Mouse (Mus musculus) myocyte (in vitro differentiated cells): ENCODE data around the gene Sarm1. TPM values are rescaled to one million over a fixed set of nuclear protein-coding genes. Genes with fewer than 3 reads are reported as not detected.

Experiments
- H3K27me3 ChIP-seq: one replicate; pipeline ENCODE4 v1.6.1; 2011; ENCODE audit not compliant: control insufficient read depth, insufficient read depth, insufficient read length
- H3K36me3 ChIP-seq: one replicate; pipeline ENCODE4 v1.6.1; 2011; ENCODE audit not compliant: control insufficient read depth, insufficient read depth
- H3K4me2 ChIP-seq: one replicate; pipeline ENCODE4 v1.6.1; 2011; ENCODE audit warnings: low read depth, control low read depth
- H3K4me3 ChIP-seq: one replicate; pipeline ENCODE4 v1.5.1; 2011; ENCODE audit warnings: mild to moderate bottlenecking, control low read depth, moderate library complexity
- H3K79me2 ChIP-seq: one replicate; pipeline ENCODE4 v1.6.1; 2011; ENCODE audit not compliant: control insufficient read depth, insufficient read depth
- H3ac ChIP-seq: one replicate; pipeline ENCODE4 v1.6.1; 2011; ENCODE audit not compliant: control insufficient read depth, insufficient read length
- CEBPB ChIP-seq: IDR thresholded peaks from 2 replicates; pipeline ENCODE4 v1.6.1; 2011; ENCODE audit warnings: mild to moderate bottlenecking, moderate library complexity; ENCODE audit not compliant: poor library complexity, insufficient read depth, severe bottlenecking
- E2F4 ChIP-seq: IDR thresholded peaks from one replicate; pipeline ENCODE4 v1.6.1; 2011; ENCODE audit warnings: mild to moderate bottlenecking, control low read depth, moderate library complexity; ENCODE audit not compliant: insufficient read depth
- MAX ChIP-seq: IDR thresholded peaks from one replicate; pipeline ENCODE4 v1.6.1; 2011; ENCODE audit warnings: low read depth, mild to moderate bottlenecking, control low read depth
- MYOD1 ChIP-seq, 3 experiments: IDR thresholded peaks; one replicate each; pipeline ENCODE4 v1.6.1; 2011; ENCODE audit warnings: control low read depth in 2 of 3, low read depth in 2 of 3, mild to moderate bottlenecking in 2 of 3, moderate library complexity in 1 of 3; ENCODE audit not compliant: insufficient read length in 2 of 3, control insufficient read depth in 1 of 3
- MYOG ChIP-seq, 3 experiments: IDR thresholded peaks; one replicate each; pipeline ENCODE4 v1.6.1; 2011; ENCODE audit warnings: control low read depth in 2 of 3, low read depth in 2 of 3, mild to moderate bottlenecking in 2 of 3; ENCODE audit not compliant: insufficient read length in 2 of 3, control insufficient read depth in 1 of 3, insufficient read depth in 1 of 3
- POLR2A ChIP-seq: IDR thresholded peaks from one replicate; pipeline ENCODE4 v1.6.1; 2011; ENCODE audit warnings: low read depth, mild to moderate bottlenecking, control low read depth, moderate library complexity; ENCODE audit not compliant: insufficient read length
- POLR2AphosphoS2 ChIP-seq: IDR thresholded peaks from one replicate; pipeline ENCODE4 v1.6.1; 2011; ENCODE audit warnings: low read depth, control low read depth; ENCODE audit not compliant: insufficient read length
- REST ChIP-seq: IDR thresholded peaks from one replicate; pipeline ENCODE4 v1.6.1; 2011; ENCODE audit warnings: mild to moderate bottlenecking, control low read depth, moderate library complexity; ENCODE audit not compliant: insufficient read depth, insufficient read length
- SRF ChIP-seq: IDR thresholded peaks from one replicate; pipeline ENCODE4 v1.6.1; 2011; ENCODE audit warnings: low read depth; ENCODE audit not compliant: control insufficient read depth, insufficient read length
- TCF12 ChIP-seq: IDR thresholded peaks from one replicate; pipeline ENCODE4 v1.6.1; 2011; ENCODE audit warnings: mild to moderate bottlenecking, control low read depth; ENCODE audit not compliant: poor library complexity, insufficient read depth, severe bottlenecking
- TCF3 ChIP-seq: IDR thresholded peaks from one replicate; pipeline ENCODE4 v1.6.1; 2011; ENCODE audit warnings: low read depth, control low read depth; ENCODE audit not compliant: insufficient read length
- USF1 ChIP-seq: IDR thresholded peaks from one replicate; pipeline ENCODE4 v1.6.1; 2011; ENCODE audit warnings: low read depth, mild to moderate bottlenecking, control low read depth, moderate library complexity
- polyA plus RNA-seq: library from polyadenylated mRNA; unstranded; fragments of >200 nt; fragmentation: generic; extraction: Trizol; gene quantifications from one replicate; pipeline ENCODE4 v1.2.1, GENCODE M21; 2012; ENCODE audit warnings: missing spikeins

Sarm1 gene
- polyA plus RNA-seq, 1 experiment, result 0.17 TPM

DNA sequence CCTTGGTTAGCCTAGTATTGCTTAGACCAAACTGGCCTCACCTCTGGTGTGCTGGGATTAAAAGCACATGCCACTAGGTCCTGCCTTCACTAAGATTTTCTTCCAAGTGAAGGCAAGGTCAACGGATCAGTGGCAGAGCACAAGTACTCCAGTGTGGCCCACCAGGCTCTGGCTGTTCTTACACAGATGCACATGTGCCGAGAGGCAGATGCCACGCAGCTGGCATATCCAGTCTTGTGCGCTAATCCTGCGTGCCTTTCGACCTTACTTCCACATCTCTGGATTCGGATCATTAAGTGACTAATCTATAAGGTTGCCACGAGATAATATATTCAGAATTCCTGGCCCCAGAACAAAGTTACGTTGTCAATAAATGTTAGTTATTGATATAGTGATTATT is 32.4 kb downstream of the Sarm1 start:
- Histone ChIP-seq H3K27me3 (no peaks in the 10 kb centered on the region), H3ac (peak overlapping the region; percentile 75), H3K36me3 (no peaks in the 10 kb centered on the region), H3K79me2 (no peaks in the 10 kb centered on the region), H3K4me2 (peak overlapping the region; percentile 90), H3K4me3 (peak overlapping the region; percentile 54)
- TF ChIP-seq MYOD1 (IDR thresholded peaks at IDR 0.05; ENCODE audit: control insufficient read depth in 1 of 3, insufficient read length in 2 of 3, low read depth in 2 of 3) (no peak), POLR2A (no peak), USF1 (no peak), MAX (no peak), REST (no peak), TCF3 (no peak), SRF (no peak), TCF12 (no peak), POLR2AphosphoS2 (no peak), CEBPB (no peak), E2F4 (no peak), MYOG (IDR thresholded peaks at IDR 0.05; ENCODE audit: control insufficient read depth in 1 of 3, insufficient read depth in 1 of 3, insufficient read length in 2 of 3, low read depth in 2 of 3) (no peak)

DNA sequence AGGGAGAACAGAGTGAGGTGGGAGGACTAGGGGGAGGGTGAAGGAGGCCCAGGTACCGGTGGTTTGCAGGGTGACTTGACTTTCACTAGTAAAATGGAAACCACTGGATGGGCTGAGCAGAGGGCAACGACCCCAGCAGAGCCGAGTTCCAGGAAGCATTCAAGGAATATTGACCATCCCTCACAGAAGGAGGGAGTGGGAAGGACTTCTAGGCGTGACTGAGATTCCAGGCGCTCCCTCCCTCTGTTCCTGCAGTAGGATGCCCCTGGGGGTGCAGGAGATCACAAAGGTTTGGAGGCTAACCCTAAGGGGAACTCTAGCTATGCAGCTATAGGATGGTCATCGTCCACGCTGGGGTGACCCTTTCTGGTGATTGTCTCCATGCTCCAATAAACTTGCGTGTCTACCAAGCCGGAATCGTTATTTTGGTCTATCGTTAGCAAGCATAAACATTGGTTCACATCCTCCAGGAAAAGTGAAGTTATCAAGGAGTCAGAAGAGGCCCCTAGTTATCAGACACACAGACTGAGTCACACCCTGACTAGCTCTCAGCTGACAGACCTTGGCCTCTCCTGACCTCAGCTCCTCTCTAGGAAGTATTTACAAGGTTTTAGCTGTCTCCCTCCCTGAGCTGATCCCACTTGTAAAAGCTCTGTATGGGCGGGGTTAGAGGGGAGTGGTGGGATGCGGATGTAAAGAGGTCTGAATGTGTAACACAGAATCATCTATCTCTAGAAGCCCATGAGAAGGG is 34.1 kb downstream of the Sarm1 start:
- Histone ChIP-seq H3K36me3 (no peaks in the 10 kb centered on the region), H3K27me3 (peaks cover 6% of the 10 kb centered on the region), H3ac (no peak overlapping the region), H3K79me2 (no peaks in the 10 kb centered on the region), H3K4me3 (no peak overlapping the region), H3K4me2 (no peak overlapping the region)
- TF ChIP-seq REST, result no peak
- TF ChIP-seq MYOG (IDR thresholded peaks at IDR 0.05; ENCODE audit: control insufficient read depth in 1 of 3, insufficient read depth in 1 of 3, insufficient read length in 2 of 3, low read depth in 2 of 3), result no peak
- TF ChIP-seq USF1, result no peak
- TF ChIP-seq MYOD1 (IDR thresholded peaks at IDR 0.05; ENCODE audit: control insufficient read depth in 1 of 3, insufficient read length in 2 of 3, low read depth in 2 of 3), result no peak
- TF ChIP-seq SRF, result no peak
- TF ChIP-seq TCF3, result no peak
- TF ChIP-seq TCF12, result no peak
- no peak for TF ChIP-seq POLR2A

DNA sequence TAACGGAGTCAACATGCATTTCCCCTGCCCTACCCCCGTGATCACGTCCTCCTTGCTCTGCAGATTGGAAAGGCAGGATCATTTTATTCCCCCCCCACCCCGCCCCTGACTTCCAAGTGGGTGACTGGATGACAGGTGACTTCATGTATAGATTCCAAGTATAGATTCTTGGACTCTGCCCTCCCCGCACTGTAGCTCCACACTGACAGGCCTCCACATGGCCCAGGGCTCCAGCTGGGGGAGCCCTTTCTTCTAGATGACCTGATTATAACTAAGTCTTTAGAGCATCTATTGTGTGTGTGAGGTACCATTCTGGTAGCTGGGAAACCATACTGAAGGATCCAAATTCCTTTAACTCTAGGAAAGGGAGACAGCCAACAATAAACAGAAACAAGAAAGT is 34.9 kb downstream of the Sarm1 start:
- Histone ChIP-seq H3ac (no peak overlapping the region), H3K4me3 (no peak overlapping the region), H3K27me3 (peaks cover 6% of the 10 kb centered on the region), H3K79me2 (no peaks in the 10 kb centered on the region), H3K4me2 (no peak overlapping the region), H3K36me3 (no peaks in the 10 kb centered on the region)
- TF ChIP-seq SRF (no peak), MYOD1 (IDR thresholded peaks at IDR 0.05; ENCODE audit: control insufficient read depth in 1 of 3, insufficient read length in 2 of 3, low read depth in 2 of 3) (no peak), POLR2AphosphoS2 (no peak), TCF3 (no peak), USF1 (no peak), MAX (no peak), REST (no peak), E2F4 (no peak), POLR2A (no peak), CEBPB (no peak), MYOG (IDR thresholded peaks at IDR 0.05; ENCODE audit: control insufficient read depth in 1 of 3, insufficient read depth in 1 of 3, insufficient read length in 2 of 3, low read depth in 2 of 3) (no peak), TCF12 (no peak)

GRCm38 (mm10) chr11:78461894-78462293 is 35.7 kb downstream of the Sarm1 start:
- Histone ChIP-seq H3K27me3 (peaks cover 9% of the 10 kb centered on the region), H3K4me3 (no peak overlapping the region), H3K36me3 (no peaks in the 10 kb centered on the region), H3K4me2 (no peak overlapping the region), H3K79me2 (no peaks in the 10 kb centered on the region), H3ac (no peak overlapping the region)
- TF ChIP-seq MAX (no peak), MYOG (IDR thresholded peaks at IDR 0.05; ENCODE audit: control insufficient read depth in 1 of 3, insufficient read depth in 1 of 3, insufficient read length in 2 of 3, low read depth in 2 of 3) (no peak), POLR2A (no peak), USF1 (no peak), SRF (no peak), MYOD1 (IDR thresholded peaks at IDR 0.05; ENCODE audit: control insufficient read depth in 1 of 3, insufficient read length in 2 of 3, low read depth in 2 of 3) (no peak), CEBPB (no peak), E2F4 (no peak), REST (no peak)

DNA sequence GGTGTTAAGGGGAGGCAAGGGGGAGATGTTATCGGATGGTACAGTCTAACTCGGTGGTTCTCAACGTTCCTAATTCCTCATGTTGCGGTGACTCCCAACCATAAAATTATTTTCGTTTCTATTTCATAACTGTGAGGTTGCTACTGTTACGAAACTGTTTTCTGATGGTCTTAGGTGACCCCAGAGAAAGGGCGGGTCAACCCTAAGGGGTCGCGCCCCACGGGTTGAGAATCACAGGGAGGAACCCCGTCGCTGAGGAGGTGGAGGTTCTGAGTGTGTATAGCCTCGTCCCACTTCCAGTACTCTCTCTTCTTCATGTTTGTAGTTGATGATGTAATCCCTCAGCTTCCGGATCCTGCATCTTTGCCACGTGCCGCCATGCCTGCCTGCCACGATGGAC is 38.8 kb downstream of the Sarm1 start:
- TF ChIP-seq MAX, result no peak
- no peak for TF ChIP-seq USF1
- no peak for TF ChIP-seq REST
- no peak for TF ChIP-seq CEBPB
- TF ChIP-seq TCF12, result no peak
- no peak for TF ChIP-seq TCF3
- TF ChIP-seq POLR2A, result no peak
- no peak for TF ChIP-seq E2F4
- no peak for TF ChIP-seq MYOG (IDR thresholded peaks at IDR 0.05; ENCODE audit: control insufficient read depth in 1 of 3, insufficient read depth in 1 of 3, insufficient read length in 2 of 3, low read depth in 2 of 3)
- TF ChIP-seq SRF, result no peak
- no peak for TF ChIP-seq MYOD1 (IDR thresholded peaks at IDR 0.05; ENCODE audit: control insufficient read depth in 1 of 3, insufficient read length in 2 of 3, low read depth in 2 of 3)
- no peak for TF ChIP-seq POLR2AphosphoS2
- no peaks in the 10 kb centered on the region for H3K36me3 ChIP-seq
- H3K27me3 ChIP-seq, result peaks cover 9% of the 10 kb centered on the region
- no peak overlapping the region for H3ac ChIP-seq
- no peaks in the 10 kb centered on the region for H3K79me2 ChIP-seq
- H3K4me3 ChIP-seq, result no peak overlapping the region
- H3K4me2 ChIP-seq, result no peak overlapping the region
